Mouse (Mus musculus) G1E (cell line): ENCODE results near the gene Arrb1.

ENCODE experiments used
- CTCF ChIP-seq: IDR thresholded peaks from 2 replicates; pipeline ENCODE4 v1.5.1; 2012; ENCODE audit warnings: low read depth, low read length, inconsistent platforms, mixed read lengths
- GATA1 ChIP-seq: IDR thresholded peaks from 2 replicates; pipeline ENCODE4 v1.6.1; 2012; ENCODE audit warnings: borderline replicate concordance, low read length, inconsistent platforms, mixed read lengths

DNA sequence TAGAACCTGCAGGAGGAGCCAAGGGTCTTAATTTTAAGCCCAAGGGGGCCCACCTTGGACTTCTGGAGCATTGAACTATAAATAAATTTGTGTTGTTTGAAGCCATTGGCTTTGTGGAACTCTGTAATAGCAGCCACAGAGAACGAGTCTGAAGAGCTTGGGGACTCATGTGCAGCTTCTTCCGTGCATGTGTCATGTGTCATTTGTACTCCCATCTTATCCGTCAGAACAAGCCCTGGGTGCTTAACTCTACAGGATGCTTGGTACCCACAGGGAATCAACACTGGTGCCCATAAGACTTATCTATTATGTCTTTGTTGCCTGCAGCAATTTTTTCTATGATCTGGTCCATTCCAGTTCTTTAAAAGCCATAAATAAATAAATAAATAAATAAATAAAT lies 43.0 kb downstream of the Arrb1 start:
- TF ChIP-seq CTCF: no peak
- TF ChIP-seq GATA1: no peak
